Mouse (Mus musculus) small intestine, adult 2 months (tissue): ENCODE data around the gene C130026I21Rik.
"Not testable (repeated sequence)": the region's sequence is repeated elsewhere in the genome, so short reads cannot be mapped to it uniquely, and the experiment has no call there.

ENCODE experiments used
- CTCF ChIP-seq: fragments of 200-500 bp; IDR thresholded peaks from 2 replicates; pipeline ENCODE4 v1.5.1; 2012; ENCODE audit warnings: low read depth, mild to moderate bottlenecking, control low read depth, inconsistent platforms, low read length, moderate library complexity, mixed read lengths; ENCODE audit not compliant: insufficient replicate concordance, insufficient read length; ENCODE audit errors: extremely low read depth
- POLR2A ChIP-seq: fragments of 200-500 bp; IDR thresholded peaks from 2 replicates; pipeline ENCODE4 v1.6.1; 2012; ENCODE audit warnings: low read depth, mild to moderate bottlenecking, control low read depth, inconsistent platforms, low read length, moderate library complexity

DNA sequence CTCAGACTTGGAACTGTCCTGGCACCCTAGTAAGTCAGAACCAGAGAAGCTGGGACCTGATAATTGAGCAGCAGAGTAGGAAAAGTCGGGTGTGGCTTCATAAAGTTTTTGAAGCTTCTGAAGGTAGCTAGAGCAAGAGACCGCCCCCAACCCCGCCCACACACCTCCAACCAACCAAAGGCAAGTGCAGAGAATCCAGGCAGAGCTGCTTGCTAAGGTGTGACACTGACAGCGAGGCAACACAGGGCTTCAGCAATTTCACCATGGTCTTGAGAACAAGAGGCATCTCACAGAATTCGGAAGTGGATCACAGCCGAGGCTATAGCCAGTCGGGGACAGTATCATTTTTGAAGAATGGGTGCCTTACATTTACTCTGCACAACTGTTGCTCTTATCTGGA lies 160.6 kb downstream of the C130026I21Rik start, which contains the start of gene A530032D15Rik:
- not testable (repeated sequence) for TF ChIP-seq POLR2A, CTCF
